Mouse (Mus musculus): ENCODE data around the gene Usp47. TPM values are rescaled to one million over a fixed set of nuclear protein-coding genes. Genes with fewer than 3 reads are reported as not detected.
A peak's percentile ranks its signal among the peaks of the same experiment; 100 is the strongest.

Usp47 gene
- total RNA-seq, 2 experiments from 2014 or later, result 174 to 189 TPM

DNA sequence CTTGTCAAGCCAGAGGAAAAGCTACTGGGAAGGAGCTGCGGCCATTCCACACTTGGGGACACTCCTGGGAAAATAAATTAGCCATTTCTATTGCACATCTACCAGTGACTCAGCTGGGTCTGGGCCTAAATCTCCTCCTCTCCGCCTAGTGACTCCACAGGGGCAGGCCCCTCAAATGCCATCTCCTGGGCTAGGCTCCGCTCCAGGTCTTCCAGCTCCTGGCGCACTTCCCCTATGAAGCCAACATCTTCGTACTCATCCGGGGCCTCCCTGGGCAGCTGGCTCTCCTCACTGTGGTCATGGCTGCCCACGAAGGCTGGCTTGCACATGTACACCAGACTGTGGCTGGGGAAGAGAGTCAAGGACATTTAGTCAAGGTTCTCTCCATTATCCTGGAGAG lies 94.8 kb downstream of the Usp47 start:
- no peak for DNase-seq
- intact Hi-C loops (cut with DNase I), result no loop called here

DNA sequence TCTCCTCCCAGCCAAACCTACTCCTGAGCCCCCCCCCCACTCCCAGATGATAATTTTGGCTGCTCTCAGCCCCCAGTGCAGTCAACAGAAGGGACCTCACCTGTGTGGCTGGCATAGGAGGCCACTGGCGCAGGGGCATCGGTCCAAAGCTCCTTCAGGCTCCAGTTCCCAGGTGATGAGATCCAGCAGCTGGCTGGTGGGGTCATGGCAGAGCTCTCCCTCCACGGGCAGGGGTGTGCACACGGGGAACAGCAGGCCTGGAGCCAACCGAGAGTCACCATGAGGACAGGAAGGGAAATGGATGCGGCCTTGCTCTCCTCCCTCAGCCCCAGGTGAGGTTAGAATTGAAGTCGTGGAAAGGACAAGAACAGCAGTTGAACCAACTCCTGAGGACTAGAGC lies 95.9 kb downstream of the Usp47 start:
- no peak for DNase-seq
- intact Hi-C loops (cut with DNase I), result no loop called here

DNA sequence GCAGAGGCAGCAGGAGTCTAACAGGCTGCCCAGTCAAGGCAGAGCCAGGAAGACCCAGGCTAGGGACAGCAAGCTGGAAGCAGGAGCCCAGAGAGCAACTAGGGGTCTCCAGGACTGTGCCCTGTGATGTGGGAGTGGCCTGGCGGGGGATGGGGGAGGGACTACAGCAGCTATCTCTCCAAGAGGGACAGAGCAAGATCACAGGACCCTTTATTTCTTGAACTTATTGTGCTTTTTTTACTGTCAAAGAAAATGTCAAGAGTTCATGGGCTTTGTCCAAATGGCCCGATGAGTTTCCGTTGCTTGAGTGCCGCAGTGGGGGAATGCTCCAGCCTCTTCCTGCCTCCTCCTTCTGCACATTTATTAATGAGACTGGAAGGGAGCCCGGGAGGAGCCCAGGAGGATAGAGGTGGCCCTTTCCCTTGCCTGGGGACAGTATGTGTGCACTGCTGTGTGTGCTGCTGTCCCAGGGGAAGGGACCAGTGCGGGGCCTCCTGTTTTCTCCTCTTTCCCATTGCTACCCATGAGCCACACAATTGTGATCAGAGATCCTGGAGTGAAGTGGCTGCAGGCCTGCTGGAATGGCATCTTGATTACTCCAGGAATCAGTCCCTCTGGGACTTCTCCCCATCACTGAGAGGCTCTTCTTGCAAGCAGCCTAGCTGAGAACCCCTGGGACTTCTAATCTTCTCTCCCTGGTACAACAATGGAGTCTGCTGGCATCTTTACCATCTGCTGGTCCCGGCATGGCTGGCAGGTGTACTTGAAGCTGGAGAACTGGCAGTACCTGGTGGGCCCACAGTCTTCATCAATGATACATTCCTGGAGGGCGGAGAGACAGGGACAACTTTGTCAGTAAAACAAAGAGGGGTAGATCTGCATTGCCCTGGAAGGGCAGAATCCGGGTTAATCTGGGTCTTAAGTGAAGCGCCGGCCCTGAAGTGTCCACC lies 97.8 kb downstream of the Usp47 start:
- DNase-seq, result no peak
- intact Hi-C loops (cut with DNase I), result no loop called here

DNA sequence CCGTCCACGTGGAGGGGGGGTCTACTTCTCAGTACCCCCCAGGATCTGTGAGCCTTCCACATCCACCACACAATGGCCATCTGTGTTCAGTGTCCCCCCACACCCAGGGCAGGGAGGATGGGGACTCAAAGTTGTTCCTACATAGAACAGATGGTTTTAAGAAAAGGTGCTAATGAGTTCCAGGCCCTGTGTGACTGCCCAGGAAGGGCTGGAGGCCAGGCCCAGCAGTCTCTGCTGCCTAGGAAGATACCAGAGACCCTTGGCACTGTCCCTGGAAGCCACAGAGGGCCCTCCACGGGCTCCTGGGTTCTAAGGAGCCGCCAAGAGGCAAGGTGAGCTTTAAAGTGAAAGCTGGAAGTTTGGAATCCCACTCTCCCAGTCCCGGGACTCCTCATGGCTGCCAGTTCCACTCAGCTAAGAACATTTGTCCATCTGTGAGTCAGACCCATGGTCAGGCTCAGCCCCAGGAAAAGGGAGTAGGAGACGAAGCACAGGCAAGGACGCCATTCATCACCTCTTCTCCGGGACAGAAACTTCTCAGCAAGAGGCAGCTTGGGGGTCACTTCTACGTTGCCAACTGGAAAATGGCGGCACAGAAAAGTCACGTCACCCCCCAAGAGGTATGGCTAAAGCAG lies 98.7 kb downstream of the Usp47 start:
- intact Hi-C loops (cut with DNase I), result no loop called here
- no peak for DNase-seq

DNA sequence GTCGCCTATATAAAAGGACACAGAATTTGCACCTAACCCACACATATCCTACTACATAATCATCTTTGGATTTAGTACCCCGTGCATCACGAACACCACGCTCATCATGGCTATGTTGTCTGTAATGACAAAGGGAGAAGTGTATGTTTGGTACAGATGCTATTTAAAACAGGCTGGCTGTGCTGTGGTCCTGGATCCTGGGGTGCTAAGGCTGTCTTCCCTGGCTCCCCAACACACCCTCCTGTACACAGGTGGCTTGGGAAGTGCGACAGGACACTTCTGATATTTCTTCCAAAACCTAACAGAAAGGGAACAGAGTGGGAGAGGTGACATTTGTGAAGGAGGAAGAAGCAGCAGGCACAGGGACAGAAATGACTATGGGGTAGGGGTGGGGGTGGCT lies 100.3 kb downstream of the Usp47 start:
- intact Hi-C loops (cut with DNase I), result no loop called here
- no peak for DNase-seq

DNA sequence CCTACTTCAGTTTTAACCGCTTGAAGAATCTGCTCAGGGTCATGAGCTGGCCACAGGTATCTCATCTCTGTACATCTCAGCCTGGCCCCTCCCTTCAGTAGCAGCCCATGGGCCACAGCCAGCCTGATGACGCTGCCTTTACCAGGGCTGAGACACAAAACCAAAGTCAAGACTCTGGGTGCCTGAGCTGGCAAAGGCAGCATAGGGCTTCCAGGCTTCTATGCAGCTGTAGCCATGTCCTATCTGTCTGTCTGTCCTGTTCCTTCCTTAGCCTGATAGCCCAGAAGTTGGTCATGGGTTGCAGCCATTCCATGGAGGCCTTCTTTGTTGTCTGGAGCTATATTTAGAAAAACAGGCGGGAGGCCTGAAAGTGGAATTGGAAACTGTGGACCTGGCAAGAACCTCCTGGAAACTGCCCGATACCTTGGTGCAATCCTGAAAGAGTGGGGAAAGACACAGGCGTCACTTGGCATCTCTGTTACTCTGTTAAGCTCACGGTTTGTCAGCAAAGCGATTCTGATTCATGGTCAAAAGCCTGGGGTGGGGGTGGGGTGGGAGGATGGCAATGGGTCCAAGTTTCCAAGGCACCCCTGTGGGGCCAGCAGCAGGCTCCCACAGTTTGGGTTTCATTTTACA lies 102.4 kb downstream of the Usp47 start:
- intact Hi-C loops (cut with DNase I), result no loop called here
- DNase-seq, result no peak

DNA sequence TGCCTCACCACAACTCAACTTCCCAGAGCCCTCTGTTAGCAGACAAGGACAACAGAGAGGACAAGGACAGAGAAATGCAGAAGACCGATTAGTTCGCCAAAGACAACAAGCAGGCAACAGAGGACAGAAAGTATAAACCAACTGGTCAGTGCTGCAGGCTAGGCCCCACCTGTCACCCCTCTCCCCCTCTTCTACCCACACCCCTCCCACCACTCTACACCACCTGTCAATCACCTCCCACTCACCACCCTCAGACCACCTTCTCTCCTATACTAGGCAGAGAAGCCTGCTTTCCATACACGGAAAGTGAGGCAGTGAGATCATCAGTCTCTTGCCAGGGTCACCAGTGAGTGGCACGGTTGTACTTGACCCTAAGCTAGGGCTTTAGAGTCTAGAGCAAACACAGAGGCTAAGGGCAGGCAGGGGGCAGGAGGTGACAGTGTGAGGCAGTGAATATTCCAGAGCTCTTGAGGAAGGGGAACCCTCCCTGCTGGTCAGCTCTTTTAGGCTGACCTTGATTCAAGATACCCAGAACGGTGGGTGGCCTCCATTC lies 103.9 kb downstream of the Usp47 start:
- DNase-seq, result no peak
- intact Hi-C loops (cut with DNase I), result no loop called here

DNA sequence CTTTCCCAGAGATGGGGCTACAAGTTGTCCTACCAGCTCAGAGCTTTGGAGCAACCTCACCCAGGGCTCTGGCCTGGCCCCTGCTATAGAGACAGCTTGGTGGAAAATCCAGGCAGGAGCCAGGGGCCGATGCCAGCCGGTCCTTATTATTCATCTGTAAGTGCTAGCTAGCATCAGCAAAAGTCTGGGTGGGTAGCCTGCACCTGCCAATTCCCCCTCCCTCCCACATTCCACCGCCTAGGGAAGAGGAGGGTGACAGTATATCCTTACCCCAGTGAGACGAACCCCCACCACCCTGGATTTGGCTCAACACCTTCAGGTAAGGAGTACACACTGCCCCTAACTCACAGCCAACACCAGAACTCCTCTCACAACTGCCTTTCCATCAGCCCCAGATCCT lies 104.7 kb downstream of the Usp47 start:
- intact Hi-C loops (cut with DNase I), result no loop called here

DNA sequence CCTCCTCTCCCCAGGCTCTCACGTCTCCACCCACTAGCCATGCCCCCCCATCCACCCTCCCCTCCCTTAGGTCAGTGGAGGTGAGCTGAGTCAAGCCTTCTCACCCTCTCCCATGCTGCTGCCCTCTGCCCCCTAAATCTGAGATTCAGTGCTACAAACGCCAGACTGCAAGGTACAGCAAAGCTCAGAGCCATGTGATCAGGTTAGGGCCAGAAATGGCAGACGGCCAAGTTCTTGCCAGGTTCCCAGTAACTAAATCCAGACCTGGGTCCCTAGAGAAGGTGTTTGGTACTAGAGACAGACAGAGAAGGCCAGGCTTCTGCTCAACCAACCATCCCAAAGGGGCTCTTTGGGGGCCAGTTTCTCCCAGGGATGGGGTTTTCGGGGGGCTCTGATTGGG lies 105.5 kb downstream of the Usp47 start:
- DNase-seq, result no peak
- intact Hi-C loops (cut with DNase I), result no loop called here

More for the DNA sequence above, 104.7 kb downstream of the Usp47 start:
- DNase-seq, result peak in 1 of 2 experiments; percentile 27

DNA sequence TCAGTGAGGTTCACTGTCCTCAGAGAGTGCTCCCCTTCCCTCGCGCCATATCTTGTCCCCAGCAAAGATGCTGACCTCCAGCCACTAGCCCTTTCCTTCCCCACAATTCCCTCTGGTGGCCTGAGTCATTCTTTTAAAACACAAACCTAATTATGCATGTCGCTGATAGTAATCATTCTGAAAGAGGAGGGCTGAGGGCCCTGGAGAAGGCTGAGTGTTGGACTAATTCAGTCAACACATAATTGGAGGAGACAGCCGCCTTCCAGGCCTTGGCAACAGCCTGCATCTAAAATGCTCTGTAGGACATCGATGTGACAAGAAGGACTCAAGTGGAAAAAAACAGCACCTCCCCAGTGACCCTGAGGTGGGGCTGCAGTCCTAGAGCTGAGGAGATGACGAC lies 106.5 kb downstream of the Usp47 start:
- intact Hi-C loops (cut with DNase I), result no loop called here
- DNase-seq, result no peak

DNA sequence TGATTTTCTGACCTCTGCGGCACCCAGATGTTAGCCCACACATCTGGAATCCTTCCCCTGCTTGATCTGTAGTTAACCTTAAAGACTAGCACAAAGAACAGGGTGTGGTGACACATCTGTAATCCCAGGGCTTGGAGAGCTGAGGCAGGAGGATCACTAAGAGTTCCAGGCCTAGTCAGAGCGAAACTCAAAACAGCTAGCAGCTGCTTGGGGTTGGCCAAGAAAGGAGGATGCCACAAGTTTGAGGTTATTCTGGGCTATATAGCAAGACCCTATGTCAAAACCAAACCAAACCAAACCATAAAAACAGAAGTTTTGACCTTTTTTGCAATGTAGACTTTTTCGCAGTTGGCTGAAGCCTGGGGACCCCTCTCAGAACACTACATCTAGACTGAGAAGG lies 107.4 kb downstream of the Usp47 start:
- no peak for DNase-seq
- intact Hi-C loops (cut with DNase I), result no loop called here

DNA sequence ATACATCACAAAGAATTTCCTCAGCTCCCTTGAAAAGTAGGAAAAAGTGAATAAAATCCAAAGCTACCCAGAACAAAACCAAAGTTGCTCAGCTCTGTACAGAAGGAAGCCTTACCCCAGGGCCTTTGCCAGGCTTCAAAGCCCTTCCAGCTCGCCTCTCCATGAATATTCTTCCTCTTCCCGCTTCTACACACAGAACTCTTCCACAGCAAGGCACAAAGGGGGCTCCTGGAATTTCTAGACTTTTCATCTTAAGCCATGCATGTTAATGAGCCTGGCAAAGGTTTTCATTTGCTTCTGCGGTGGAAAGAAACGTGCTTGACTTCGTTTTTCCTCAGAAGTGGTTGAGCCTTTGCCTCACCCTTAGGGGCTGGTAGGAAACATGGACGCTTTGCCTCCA lies 108.7 kb downstream of the Usp47 start:
- intact Hi-C loops (cut with DNase I), result no loop called here
- no peak for DNase-seq

DNA sequence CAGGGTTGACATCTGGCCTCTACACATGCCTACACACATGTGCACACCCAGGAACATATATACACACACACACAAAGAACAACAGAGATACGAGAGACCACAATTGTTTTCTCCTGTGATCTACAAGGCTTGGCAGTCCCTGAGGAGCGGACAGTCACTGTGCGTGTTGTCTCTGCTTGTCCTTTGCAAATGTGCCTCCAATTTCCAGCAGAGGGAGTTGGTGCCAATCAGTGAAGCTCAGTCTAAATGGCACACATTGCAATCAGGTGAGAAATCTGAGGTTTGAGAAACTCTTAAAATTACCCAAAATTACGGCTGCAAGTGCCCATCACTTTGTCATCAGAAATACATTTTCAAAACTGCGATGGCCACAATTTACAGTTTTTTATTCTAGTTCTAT lies 110.0 kb downstream of the Usp47 start:
- intact Hi-C loops (cut with DNase I), result no loop called here
- no peak for DNase-seq

DNA sequence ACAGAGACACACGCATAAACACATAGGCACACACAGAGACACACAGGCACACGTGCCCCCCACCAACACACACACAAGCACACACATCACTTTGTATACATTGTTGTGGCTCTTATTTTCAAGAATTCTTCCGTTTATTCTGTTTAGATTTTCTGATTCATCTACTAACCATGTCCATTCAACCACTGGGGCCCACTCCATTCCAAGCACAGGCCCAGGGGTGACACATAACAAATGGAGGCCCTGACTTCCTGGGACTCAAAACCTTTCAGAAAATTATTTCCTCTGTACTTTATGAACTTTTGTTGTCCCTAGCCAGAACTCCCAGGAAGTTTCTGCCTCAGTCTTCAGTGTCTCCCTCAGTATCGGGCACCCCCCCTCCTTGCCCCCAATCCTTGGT lies 111.9 kb downstream of the Usp47 start:
- no peak for DNase-seq
- intact Hi-C loops (cut with DNase I), result no loop called here

DNA sequence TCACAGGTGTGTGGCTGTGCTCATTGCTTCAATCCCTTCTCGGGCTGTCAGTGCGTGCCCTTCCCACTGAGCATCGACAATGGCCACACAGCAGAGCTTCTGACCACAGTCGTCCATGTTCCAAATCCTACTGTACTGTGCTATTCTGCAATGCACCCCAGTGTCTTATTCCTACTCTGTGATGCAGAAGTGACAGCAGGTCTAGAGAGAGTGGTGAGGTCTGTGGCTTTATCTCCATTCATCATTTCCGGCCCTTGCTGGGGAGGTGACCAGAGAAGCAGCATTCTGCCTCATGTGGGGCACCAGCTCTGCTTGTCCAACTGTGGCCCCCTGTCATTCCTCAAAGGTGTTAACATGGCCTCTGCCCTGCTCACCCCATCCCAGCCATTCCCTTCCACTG lies 113.2 kb downstream of the Usp47 start:
- no peak for DNase-seq
- intact Hi-C loops (cut with DNase I), result no loop called here

DNA sequence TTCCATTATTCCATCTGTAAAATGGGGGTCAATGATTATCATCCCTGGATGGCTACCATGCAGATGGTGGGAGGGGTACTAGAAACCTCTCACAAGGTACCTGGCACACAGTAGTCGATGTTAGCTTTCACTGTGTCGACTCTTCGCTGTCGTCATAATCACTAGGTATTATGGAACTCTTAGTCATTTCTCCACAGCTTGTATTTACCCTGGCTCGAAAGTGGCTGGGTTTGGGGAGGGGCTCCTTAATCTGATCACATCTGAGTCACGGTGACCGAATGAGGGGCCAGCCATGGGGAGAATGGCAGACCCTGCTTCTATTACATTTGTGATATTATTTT lies 114.8 kb downstream of the Usp47 start:
- intact Hi-C loops (cut with DNase I), result no loop called here
- DNase-seq, result no peak

DNA sequence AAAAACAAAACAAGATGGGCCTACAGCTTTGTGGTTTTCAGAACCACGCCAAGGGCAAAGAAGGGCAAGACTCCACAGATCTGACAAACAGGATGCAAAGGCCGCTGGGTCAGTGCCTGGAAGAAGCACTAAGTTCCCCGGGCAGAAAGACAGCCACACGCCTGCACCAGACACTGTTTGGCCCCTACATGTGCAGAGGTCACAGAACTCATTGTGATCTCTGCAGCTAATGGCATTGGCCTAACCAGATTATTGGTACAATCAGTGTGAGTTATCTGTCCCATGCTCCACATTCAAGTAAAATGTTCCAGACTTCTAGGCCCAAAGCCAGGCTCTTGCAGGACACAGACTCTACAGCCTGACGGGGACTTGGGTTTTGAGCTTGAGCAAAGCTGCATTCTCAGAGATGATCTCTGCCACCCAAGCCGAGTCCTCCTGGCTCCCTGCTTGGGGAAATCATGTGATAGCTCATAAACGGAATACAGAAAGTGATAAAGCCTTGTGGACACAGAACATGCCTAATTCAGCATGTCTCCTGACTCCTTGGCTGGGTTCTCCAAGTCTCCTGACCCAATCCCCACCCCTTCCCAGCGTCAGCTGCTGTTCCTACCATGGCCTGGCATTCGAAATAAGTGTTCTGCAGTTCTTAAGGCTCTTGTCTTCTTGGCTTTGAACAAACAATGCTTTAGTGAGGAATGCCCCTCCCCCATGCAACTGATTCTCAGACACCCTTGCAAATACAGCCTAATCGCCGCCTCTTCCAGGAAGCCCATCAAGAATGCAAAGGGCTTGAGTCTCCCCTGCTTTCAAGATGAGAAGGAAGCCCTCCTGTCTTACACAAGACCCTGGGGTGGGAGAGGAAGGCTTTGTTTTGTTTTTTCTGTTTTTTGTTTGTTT lies 115.5 kb downstream of the Usp47 start:
- intact Hi-C loops (cut with DNase I), result no loop called here
- DNase-seq, result no peak

DNA sequence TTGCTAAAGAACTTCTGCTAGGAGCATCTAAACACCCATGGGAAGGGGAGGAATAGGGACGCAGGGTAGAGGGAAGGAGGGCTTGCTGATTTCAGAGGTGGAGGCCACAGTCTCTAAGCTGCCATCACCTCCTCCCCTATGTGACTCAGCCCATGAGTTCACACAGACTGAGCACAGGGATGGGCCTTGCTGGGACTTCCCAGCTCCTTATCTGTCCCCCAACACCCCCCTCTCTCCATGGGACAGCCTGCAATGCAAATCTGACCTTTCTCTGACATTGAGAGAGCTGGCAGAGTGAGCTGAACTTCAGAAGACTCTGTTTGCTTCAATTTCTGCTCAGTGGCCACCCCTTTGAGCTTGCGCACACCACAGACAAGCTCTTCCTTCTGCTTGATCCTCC lies 117.4 kb downstream of the Usp47 start:
- intact Hi-C loops (cut with DNase I), result no loop called here
- DNase-seq, result no peak

DNA sequence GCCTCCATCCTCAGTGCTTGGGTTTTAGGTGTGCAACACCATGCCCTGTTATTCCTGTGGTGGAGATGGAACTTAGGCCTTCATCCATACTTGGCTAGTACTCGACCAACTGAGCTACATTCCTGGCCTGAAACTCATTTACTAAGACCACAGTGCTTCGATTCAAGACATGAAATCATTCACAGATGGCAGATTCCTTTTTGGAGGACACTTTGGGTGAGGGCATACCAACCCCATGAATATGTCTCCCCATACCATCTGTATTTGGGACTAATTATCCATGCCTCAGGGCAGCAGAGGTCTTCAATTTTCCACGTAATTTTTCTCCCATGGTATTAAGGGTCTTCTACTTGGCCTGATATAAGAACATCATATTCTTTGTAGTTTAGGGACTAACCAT lies 119.3 kb downstream of the Usp47 start:
- intact Hi-C loops (cut with DNase I), result no loop called here
- DNase-seq, result no peak

DNA sequence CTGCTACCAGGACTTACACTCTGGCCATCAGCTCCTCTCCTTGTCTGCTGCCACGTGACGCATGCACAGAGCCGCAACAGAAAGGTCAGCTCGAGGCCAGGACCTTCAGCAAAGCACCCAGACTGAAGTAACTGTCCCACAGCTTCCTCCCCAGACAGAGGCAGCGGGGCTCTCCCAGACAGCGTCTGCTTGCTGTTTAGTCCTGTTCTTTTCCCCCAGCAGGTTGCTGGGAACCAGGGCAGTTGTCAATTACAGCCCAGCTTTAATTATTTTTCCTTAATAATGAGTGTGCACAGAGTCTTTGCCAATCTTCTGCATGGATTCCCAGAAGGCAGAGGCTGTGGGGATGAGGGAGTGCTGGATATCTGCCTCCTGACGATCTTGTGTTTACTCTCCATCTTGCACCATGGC lies 119.8 kb downstream of the Usp47 start:
- intact Hi-C loops (cut with DNase I), result no loop called here

More for the DNA sequence above, 119.8 kb downstream of the Usp47 start:
- DNase-seq, result no peak

All from gastrocnemius, postnatal 36 days (tissue).